Mouse (Mus musculus) hindbrain, embryonic 11.5 days (tissue): ENCODE data around the gene Abat. TPM values are rescaled to one million over a fixed set of nuclear protein-coding genes. Genes with fewer than 3 reads are reported as not detected.

ENCODE experiments used
- ATAC-seq: fragments of 200-750 bp; cut with Nextera tagmentation; 2 replicates; pipeline ENCODE4 v1.8.0; 2017; ENCODE audit warnings: mild to moderate bottlenecking, moderate TSS enrichment, moderate library complexity; ENCODE audit not compliant: low FRiP score
- DNase-seq: peaks from one replicate; pipeline ENCODE4 v3.0.0-alpha.2; 2015; ENCODE audit warnings: low spot score
- H3K27ac ChIP-seq: fragments of 300-500 bp; sonication (generic); 2 replicates; pipeline ENCODE4 v1.5.1; 2014; ENCODE audit warnings: mild to moderate bottlenecking, low read depth, low read length
- H3K27me3 ChIP-seq: fragments of 300-500 bp; sonication (generic); 2 replicates; pipeline ENCODE4 v1.6.1; 2014; ENCODE audit warnings: mild to moderate bottlenecking, low read length, moderate library complexity, mixed read lengths; ENCODE audit not compliant: control insufficient read depth, insufficient read depth
- H3K36me3 ChIP-seq: fragments of 300-500 bp; sonication (generic); 2 replicates; pipeline ENCODE4 v1.6.1; 2014; ENCODE audit warnings: mild to moderate bottlenecking, low read length, moderate library complexity, mixed read lengths; ENCODE audit not compliant: control insufficient read depth, insufficient read depth
- H3K4me1 ChIP-seq: fragments of 300-500 bp; sonication (generic); replicated peaks from 2 replicates; pipeline ENCODE4 v1.6.1; 2014; ENCODE audit warnings: low read length, mixed read lengths; ENCODE audit not compliant: control insufficient read depth, insufficient read depth
- H3K4me2 ChIP-seq: fragments of 300-500 bp; sonication (generic); replicated peaks from 2 replicates; pipeline ENCODE4 v1.6.1; 2014; ENCODE audit warnings: mild to moderate bottlenecking, low read depth, low read length
- H3K4me3 ChIP-seq: fragments of 300-500 bp; sonication (generic); 2 replicates; pipeline ENCODE4 v1.5.1; 2014; ENCODE audit warnings: low read depth, low read length
- H3K9ac ChIP-seq: fragments of 300-500 bp; sonication (generic); 2 replicates; pipeline ENCODE4 v1.6.1; 2014; ENCODE audit warnings: low read depth, low read length
- H3K9me3 ChIP-seq: fragments of 300-500 bp; sonication (generic); 2 replicates; pipeline ENCODE4 v1.6.1; 2016; ENCODE audit warnings: low read length; ENCODE audit not compliant: control insufficient read depth
- WGBS: fragments of 180-500 bp; shearing (Covaris S2); extraction: QIAGEN DNeasy Blood & Tissue Kit; methylation state at CpG from one replicate; pipeline ENCODE4 v1.1.7; 2014; 5-methylcytosine and 5-hydroxymethylcytosine counted together
- polyA plus RNA-seq: library from polyadenylated mRNA; unstranded; fragments of >200 nt; fragmentation: Nextera tagmentation; extraction: Ambion mirVana; gene quantifications from 2 replicates; pipeline ENCODE4 v1.2.1, GENCODE M21; 2014

Abat gene
- polyA plus RNA-seq, 1 experiment from 2014 or later = 27.4 TPM

DNA sequence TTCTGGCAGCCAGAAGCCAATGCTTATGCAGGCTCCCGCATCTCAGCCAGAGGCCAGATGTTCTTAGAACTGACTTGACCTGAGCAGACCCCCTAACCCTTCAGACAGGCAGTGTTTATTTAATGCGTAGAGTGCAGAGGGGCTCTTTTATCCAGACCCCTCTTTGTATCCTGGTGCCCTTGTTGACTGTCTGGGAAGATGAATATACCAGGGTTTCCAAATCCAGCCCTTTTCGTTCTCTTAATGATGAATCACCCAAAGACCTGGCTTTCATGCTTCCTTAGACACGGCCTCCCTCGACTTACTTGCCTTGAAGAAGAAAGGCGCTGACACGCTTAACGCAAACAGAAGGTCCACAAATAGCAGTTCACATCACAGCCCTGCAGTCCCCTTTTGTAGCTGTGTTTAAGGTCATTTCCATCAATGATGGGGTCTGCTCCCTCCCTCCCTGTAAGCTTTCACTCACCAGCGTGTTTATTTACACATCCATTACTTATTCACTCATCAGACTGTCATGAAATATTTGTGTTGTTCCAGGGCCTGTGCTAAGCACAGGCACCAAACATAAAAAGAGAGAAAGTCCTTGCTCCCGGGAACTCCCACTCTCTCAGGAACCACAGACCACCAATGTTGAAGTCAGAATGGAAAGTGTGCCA is 106.6 kb downstream of the Abat start:
- ATAC-seq (no peak), DNase-seq (peak; percentile 28)
- H3K9ac ChIP-seq = no peak overlapping the region
- H3K27ac ChIP-seq = no peak overlapping the region
- no peaks in the 10 kb centered on the region for H3K9me3 ChIP-seq
- 16% methylated on average over 10 of the region's 10 CpGs for WGBS
- H3K36me3 ChIP-seq = no peaks in the 10 kb centered on the region
- H3K4me3 ChIP-seq = no peak overlapping the region
- 0 out of 2 replicates have a peak, but pooled peaks cover 4% of the 10 kb centered on the region for H3K4me1 ChIP-seq
- H3K4me2 ChIP-seq = no peak overlapping the region
- H3K27me3 ChIP-seq = peaks cover 7% of the 10 kb centered on the region

DNA sequence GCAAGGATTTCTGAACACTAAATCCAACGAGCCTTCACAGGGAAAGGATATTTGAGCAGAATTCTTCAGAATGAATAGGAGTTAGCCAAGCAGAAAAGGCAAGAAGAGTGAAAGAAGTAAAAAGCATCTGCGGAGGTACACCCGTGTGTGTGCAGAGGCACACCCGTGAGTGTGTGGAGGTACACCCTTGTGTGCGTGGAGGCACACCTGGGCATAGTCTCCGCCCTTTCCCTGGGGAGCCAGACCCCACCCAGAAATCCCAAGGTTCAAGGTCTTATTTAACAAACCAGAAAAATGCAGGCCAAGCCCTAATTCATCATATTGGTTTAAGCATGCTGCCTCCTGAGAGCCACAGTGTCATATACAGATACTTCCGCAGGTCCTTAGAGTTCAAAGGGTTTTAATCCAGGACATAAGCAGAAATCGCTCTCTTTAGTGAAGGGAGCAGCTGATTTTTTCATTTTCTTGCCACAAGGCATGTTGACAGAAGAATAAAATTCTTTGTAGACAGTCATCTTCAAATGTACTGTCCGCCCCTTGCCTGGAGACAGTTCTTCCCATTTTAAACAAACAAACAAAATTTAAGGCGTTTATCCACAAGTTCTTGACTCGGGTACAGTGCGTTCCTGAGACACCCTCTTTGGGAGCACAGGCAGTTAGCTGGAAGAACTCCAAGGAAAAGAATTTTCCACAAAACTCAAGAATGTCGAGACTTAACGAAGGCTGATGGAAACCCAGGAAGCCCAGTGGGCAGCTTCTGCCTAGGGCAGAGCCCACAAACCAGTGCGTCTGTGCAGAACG is 107.3 kb downstream of the Abat start:
- WGBS = 80% methylated on average over 16 of the region's 16 CpGs
- peaks cover 7% of the 10 kb centered on the region for H3K27me3 ChIP-seq
- ATAC-seq = no peak
- no peak overlapping the region for H3K4me2 ChIP-seq
- H3K4me3 ChIP-seq = no peak overlapping the region
- no peaks in the 10 kb centered on the region for H3K36me3 ChIP-seq
- no peak overlapping the region for H3K27ac ChIP-seq
- H3K9me3 ChIP-seq = no peaks in the 10 kb centered on the region
- DNase-seq = no peak
- H3K9ac ChIP-seq = no peak overlapping the region
- H3K4me1 ChIP-seq = 0 out of 2 replicates have a peak, but pooled peaks cover 4% of the 10 kb centered on the region

DNA sequence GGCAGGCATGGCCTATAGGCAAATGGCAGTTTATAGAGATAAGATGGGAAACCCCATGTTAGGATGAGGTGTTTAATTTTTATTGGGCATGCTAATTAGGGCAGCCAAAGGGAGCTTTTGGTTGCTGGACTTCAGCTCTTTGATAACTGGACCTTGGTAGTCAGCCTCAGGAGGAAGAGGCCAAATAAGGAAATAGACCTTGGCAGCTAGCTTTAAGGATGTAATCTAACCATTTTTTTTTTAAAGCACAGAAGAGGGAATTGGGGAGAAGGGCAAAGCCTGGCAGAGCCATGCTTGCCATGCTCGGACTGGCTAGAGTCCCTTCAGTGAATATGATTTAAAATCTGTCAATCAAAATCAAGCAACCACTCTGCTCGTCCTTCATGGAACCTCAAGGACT is 117.2 kb downstream of the Abat start:
- DNase-seq = no peak
- no peak overlapping the region for H3K4me2 ChIP-seq
- H3K36me3 ChIP-seq = no peaks in the 10 kb centered on the region
- no peak overlapping the region for H3K9ac ChIP-seq
- 88% methylated on average over 2 of the region's 2 CpGs for WGBS
- H3K9me3 ChIP-seq = no peaks in the 10 kb centered on the region
- no peaks in the 10 kb centered on the region for H3K4me1 ChIP-seq
- H3K4me3 ChIP-seq = no peak overlapping the region
- ATAC-seq = no peak
- no peak overlapping the region for H3K27ac ChIP-seq
- no peaks in the 10 kb centered on the region for H3K27me3 ChIP-seq

DNA sequence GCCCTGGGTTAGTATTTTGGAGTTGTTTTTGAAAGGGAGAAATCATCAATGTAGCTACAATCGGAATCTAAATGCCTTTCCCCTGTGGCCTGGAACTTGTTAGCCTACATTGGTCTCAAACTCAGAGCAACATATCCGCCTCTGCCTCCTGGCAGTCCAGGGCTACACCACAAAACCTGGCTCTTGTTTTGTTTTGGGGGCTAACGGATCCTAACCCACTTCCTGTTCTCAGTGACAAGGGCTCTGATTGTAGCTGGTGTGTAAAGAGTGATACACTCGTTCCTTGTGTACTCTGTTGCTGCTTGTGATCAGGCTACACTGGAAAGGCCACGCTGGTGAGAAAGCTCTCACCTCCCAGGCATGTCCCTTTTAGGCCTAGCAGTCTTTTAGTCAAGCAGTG is 118.2 kb downstream of the Abat start:
- ATAC-seq = no peak
- H3K4me3 ChIP-seq = no peak overlapping the region
- no peak for DNase-seq
- 91% methylated on average over 5 of the region's 5 CpGs for WGBS
- peaks cover 5% of the 10 kb centered on the region; the same call in 1 of the 2 replicates for H3K4me1 ChIP-seq
- H3K27ac ChIP-seq = no peak overlapping the region
- H3K27me3 ChIP-seq = no peaks in the 10 kb centered on the region
- H3K4me2 ChIP-seq = no peak overlapping the region
- H3K9ac ChIP-seq = no peak overlapping the region
- 0 out of 2 replicates have a peak, but pooled peaks cover 2% of the 10 kb centered on the region for H3K36me3 ChIP-seq
- H3K9me3 ChIP-seq = no peaks in the 10 kb centered on the region

DNA sequence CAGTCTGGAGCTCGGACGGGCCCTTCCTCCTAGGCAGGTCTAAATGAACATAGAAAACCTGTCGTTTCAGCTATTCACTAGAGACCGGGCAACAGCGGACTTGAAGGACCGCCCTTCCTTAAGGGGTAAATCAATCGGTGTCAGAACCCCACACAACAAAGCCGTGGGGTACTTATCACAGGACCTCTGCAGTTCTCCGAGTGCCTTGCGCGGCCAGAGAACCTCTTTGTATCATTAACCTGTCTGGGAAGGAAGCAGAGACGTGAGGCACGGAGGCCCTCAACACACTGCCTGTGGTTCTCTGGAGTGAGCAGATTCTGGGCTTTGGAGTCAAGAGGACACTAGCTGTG is 123.6 kb downstream of the Abat start:
- DNase-seq (no peak), ATAC-seq (peak; percentile 34; the same call in 1 of the 2 replicates)
- Histone ChIP-seq H3K4me1 (peaks cover 5% of the 10 kb centered on the region; the same call in 1 of the 2 replicates), H3K27ac (peak overlapping the region; percentile 79), H3K9ac (peak overlapping the region; percentile 90), H3K27me3 (no peaks in the 10 kb centered on the region), H3K4me3 (peak overlapping the region; percentile 74), H3K9me3 (no peaks in the 10 kb centered on the region), H3K4me2 (peak overlapping the region; percentile 68), H3K36me3 (0 out of 2 replicates have a peak, but pooled peaks cover 2% of the 10 kb centered on the region)
- WGBS = under 1% methylated on average over 13 of the region's 13 CpGs

DNA sequence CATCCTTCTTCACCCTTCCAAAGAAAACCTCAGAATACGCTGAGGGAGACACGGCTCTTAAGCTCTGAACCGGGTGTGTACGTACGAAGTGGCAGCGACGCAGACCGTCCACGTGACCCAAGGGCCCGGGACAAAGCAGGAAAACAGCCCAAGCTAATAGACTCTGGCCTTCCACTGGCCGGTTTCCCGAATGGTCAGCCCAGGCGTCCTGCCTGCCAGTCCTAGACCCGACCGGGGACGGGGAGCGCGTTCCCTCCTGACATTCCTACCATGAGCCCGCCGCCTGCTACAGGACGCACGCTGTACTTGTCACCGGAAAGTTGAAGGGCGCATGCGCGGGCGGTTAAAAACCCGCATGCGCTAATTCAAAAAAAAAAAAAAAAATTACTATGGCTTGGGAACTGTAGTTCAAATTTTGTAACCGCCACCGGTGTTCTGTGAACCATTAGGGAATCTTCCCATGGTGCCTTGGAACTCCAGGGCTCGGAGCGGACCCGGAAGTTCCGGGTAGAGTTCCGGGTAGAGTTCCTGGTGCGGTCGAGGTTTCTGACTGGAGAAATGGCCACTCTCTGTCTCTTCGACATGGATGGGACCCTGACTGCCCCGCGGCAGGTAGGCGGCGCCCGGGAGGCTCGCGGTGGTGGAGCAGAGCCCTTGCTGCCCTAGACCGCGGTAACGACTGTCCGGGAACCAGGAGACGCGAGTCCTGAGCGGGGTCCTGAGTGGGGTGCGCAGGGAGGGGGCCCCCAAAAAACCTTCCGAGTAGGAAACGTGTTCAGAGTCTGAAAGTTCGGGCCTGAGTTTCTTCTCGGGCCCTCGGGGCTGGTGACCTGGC is 124.2 kb downstream of the Abat start, which contains the start of the genes Pmm2 and Tmem186:
Gene Pmm2, plus strand, starts transcription at position 458 of the 835 bp plus-strand sequence.
Gene Tmem186, minus strand, starts transcription at position 496 of the 835 bp plus-strand sequence.
- DNase-seq (peak; percentile 87), ATAC-seq (peak; percentile 90)
- Histone ChIP-seq H3K4me3 (peak within 1 kb of the TSS; percentile 74), H3K4me2 (peak within 1 kb of the TSS; percentile 68), H3K36me3 (0 out of 2 replicates have a peak, but pooled peaks cover 2% of the 10 kb centered on the region), H3K9ac (peak within 1 kb of the TSS; percentile 90), H3K27ac (peak within 1 kb of the TSS; percentile 79), H3K9me3 (no peaks in the 10 kb centered on the region), H3K27me3 (no peaks in the 10 kb centered on the region), H3K4me1 (peaks cover 5% of the 10 kb centered on the region; the same call in 1 of the 2 replicates)
- under 1% methylated on average over 59 of the region's 59 CpGs for WGBS

DNA sequence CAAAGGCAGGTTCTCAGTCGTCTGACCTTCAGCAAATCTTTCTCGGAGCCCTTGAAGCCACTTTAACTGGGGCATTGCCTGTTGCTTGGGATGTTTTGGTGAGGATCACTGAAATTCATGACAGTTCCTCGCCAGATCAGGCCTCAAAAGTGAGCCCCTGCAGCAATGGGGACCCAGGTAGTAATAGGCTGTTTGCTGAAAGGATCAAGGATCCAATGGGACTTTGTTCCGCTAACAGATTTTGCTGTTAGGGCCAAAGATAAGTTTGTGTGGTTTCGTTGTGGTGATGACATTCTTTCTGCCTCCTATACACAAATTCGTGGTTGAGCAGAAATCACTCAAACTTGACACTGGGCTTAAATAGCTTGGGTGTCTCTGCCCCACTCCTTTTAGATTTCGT is 124.9 kb downstream of the Abat start:
- H3K27ac ChIP-seq = no peak overlapping the region

DNA sequence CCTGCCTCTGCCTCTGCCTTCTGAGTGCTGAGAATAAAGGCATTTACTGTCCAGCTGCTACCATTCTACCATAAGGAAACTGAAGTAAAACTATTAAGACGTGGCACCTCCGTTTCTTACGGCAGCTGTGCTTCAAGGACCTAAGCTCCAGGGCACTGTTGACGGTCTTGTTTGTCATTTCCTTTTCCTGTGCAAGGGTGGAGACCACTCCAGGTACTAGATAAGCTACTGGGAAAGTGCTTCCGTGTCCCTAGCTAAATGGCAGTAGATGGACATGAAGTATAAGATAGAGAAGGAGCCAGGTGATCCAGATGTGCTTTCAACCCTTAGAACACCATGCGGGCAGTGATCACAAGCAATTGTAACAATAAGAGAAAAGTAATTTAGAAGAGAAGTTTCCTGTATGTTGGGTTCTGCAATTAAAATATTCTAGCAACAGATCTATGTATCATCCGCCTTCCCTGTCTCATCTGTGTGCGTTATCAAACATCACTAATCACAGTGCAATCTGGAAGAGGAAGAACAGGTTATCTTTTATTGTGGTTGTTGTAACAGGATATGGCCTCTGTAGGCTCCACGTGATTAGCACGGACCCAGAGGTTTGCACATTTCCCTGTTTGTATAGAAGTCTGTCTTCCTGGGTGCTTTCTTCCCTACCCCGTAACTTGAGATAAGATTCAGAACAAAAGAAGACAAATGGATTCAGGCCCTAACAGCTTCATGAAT is 126.4 kb downstream of the Abat start:
- Histone ChIP-seq H3K9ac (no peak overlapping the region), H3K36me3 (0 out of 2 replicates have a peak, but pooled peaks cover 2% of the 10 kb centered on the region), H3K9me3 (no peaks in the 10 kb centered on the region), H3K4me2 (no peak overlapping the region), H3K27ac (no peak overlapping the region), H3K27me3 (no peaks in the 10 kb centered on the region), H3K4me3 (no peak overlapping the region), H3K4me1 (peaks cover 5% of the 10 kb centered on the region; the same call in 1 of the 2 replicates)
- ATAC-seq (no peak), DNase-seq (no peak)
- 94% methylated on average over 11 of the region's 11 CpGs for WGBS

More for the DNA sequence above, 124.9 kb downstream of the Abat start:
- peak overlapping the region; percentile 74 for H3K4me3 ChIP-seq
- H3K36me3 ChIP-seq = 0 out of 2 replicates have a peak, but pooled peaks cover 2% of the 10 kb centered on the region
- no peak for ATAC-seq
- H3K9me3 ChIP-seq = no peaks in the 10 kb centered on the region
- peak overlapping the region; percentile 68 for H3K4me2 ChIP-seq
- 53% methylated on average over 7 of the region's 7 CpGs for WGBS
- no peaks in the 10 kb centered on the region for H3K27me3 ChIP-seq
- no peak for DNase-seq
- peaks cover 5% of the 10 kb centered on the region; the same call in 1 of the 2 replicates for H3K4me1 ChIP-seq
- peak overlapping the region; percentile 90 for H3K9ac ChIP-seq
